Mouse (Mus musculus) erythroblast, embryonic 14.5 days (primary cell): ENCODE data around the gene E4f1.

Experiments used
- GATA1 ChIP-seq: IDR thresholded peaks from 2 replicates; pipeline ENCODE4 v1.6.1; 2012; ENCODE audit warnings: low read length, inconsistent platforms, mixed read lengths
- TAL1 ChIP-seq: IDR thresholded peaks from 3 replicates; pipeline ENCODE4 v1.6.1; 2012; ENCODE audit warnings: low read length, inconsistent platforms, mixed read lengths

DNA sequence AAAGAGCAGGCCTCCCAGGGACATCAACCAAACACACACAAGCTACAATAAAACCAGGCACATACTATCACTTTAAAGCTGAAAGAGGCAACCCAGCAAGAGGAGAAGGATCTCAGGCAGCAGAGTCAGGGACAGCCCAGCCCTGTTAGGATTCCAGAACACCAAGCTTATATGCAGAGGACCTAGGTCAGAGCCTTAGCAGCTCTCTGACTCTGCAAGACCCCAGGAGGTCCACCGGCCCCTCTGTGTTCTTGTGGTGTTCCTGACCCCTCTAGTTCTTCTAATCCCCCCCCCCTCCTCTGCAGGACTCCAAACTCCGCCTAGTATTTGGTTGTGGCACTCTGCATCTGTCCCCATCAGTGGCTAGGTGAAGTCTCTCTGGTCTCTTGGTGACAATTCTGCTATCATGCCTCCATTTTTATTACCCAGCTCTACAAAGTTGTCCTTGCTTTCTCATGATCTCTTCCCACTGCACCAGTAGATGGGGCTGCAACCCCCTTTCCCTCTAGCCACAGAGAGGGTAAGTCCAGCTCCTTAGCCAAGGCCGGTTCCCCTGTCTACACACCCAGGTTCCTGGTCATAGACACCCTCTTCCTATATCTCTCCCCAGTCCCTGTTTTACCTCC, 10.2 kb upstream of the E4f1 start:
- no peak for TF ChIP-seq TAL1
- no peak for TF ChIP-seq GATA1
